Mouse (Mus musculus) thymus, adult 2 months (tissue): ENCODE data around the gene 1700020L24Rik.

Source experiments
- CTCF ChIP-seq: fragments of 200-500 bp; IDR thresholded peaks from 2 replicates; pipeline ENCODE4 v1.5.1; 2012; ENCODE audit warnings: mild to moderate bottlenecking, control low read depth, low read length, moderate library complexity, borderline replicate concordance; ENCODE audit not compliant: control insufficient read depth, poor library complexity, insufficient read depth; ENCODE audit errors: extremely low read depth
- POLR2A ChIP-seq: fragments of 200-500 bp; IDR thresholded peaks from 2 replicates; pipeline ENCODE4 v1.6.1; 2012; ENCODE audit warnings: mild to moderate bottlenecking, low read length, control low read depth, moderate library complexity; ENCODE audit not compliant: control insufficient read depth, poor library complexity, insufficient read depth; ENCODE audit errors: extremely low read depth

DNA sequence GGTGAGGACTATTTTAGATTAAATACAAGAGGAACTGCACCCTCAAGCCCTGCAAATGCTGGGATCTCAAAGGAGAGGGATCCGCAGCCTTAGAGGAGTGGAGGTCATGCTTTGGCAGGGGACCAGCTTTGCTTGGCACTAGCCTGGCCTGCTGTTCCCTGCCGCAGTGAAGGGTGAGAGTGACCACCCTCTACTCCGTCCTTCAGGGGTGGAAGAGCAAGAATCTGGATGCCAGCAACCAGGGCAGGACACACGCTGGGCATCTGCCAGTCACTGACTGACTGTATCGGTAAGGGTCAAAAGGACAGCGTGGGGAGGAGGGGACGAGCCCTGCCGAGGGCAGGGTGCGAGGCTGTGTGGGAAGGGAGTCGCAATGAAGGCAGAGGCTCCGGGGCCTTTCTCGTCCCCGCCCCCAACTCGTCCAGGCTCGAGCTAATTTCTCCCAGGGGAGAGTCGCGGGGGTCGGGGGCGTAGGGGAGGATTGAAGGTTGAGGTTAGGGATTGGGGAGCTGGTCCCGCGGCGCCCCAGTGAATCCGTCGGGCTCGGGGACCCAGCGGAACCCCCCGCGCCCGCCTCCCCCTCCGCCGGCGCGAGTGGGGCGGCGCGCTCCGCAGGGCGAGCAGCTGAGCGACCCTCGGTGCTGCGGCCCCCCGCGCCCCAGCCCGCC lies 28.3 kb upstream of the 1700020L24Rik start, which contains the start of gene Rasl10b:
- no peak for TF ChIP-seq POLR2A
- no peak for TF ChIP-seq CTCF
